Mouse (Mus musculus): ENCODE measurements around the gene Olfr1418.
"Not testable (repeated sequence)": the region's sequence is repeated elsewhere in the genome, so short reads cannot be mapped to it uniquely, and the experiment has no call there.

GRCm38 (mm10) chr19:11878404-11878803 lies 17.5 kb upstream of the Olfr1418 start:
- not testable (repeated sequence) for TF ChIP-seq EP300 (optimal IDR thresholded peaks at IDR 0.05); CTCF (IDR thresholded peaks at IDR 0.05; ENCODE audit: low read depth)
